Mouse (Mus musculus) embryonic facial prominence, embryonic 13.5 days (tissue): ENCODE measurements at regions not wholly inside any gene's neighbourhood (a gene's known extent, or its start where the extent isn't known, plus 50 kb on each side); places are given as distances from the start of the nearest gene placed in this dataset.
"Not testable (repeated sequence)": the region's sequence is repeated elsewhere in the genome, so short reads cannot be mapped to it uniquely, and the experiment has no call there.

Experiments
- ATAC-seq: fragments of 200-750 bp; cut with Nextera tagmentation; 2 replicates; pipeline ENCODE4 v1.8.0; 2017; ENCODE audit warnings: low read depth; ENCODE audit not compliant: insufficient number of reproducible peaks, insufficient read depth, low FRiP score, low TSS enrichment
- H3K27ac ChIP-seq: fragments of 300-500 bp; sonication (generic); 2 replicates; pipeline ENCODE4 v1.5.1; 2015; ENCODE audit warnings: moderate library complexity, mild to moderate bottlenecking, inconsistent platforms
- H3K27me3 ChIP-seq: fragments of 300-500 bp; sonication (generic); 2 replicates; pipeline ENCODE4 v1.6.1; 2015; ENCODE audit warnings: mild to moderate bottlenecking, inconsistent platforms
- H3K36me3 ChIP-seq: fragments of 300-500 bp; sonication (generic); 2 replicates; pipeline ENCODE4 v1.6.1; 2015; ENCODE audit warnings: mild to moderate bottlenecking, inconsistent platforms
- H3K4me1 ChIP-seq: fragments of 300-500 bp; sonication (generic); 2 replicates; pipeline ENCODE4 v1.6.1; 2015; ENCODE audit warnings: inconsistent platforms
- H3K4me2 ChIP-seq: fragments of 300-500 bp; sonication (generic); 2 replicates; pipeline ENCODE4 v1.6.1; 2015; ENCODE audit warnings: moderate library complexity, mild to moderate bottlenecking, inconsistent platforms
- H3K4me3 ChIP-seq: fragments of 300-500 bp; sonication (generic); 2 replicates; pipeline ENCODE4 v1.5.1; 2015; ENCODE audit warnings: mild to moderate bottlenecking, inconsistent platforms
- H3K9ac ChIP-seq: fragments of 300-500 bp; sonication (generic); 2 replicates; pipeline ENCODE4 v1.6.1; 2015; ENCODE audit warnings: mild to moderate bottlenecking, inconsistent platforms
- H3K9me3 ChIP-seq: fragments of 300-500 bp; sonication (generic); 2 replicates; pipeline ENCODE4 v1.6.1; 2016; ENCODE audit warnings: inconsistent platforms
- WGBS: fragments of 180-500 bp; shearing (Covaris S2); methylation state at CpG from one replicate; pipeline ENCODE4 v1.1.7; 2015; ENCODE audit warnings: mixed read lengths; 5-methylcytosine and 5-hydroxymethylcytosine counted together

GRCm38 (mm10) chr14:53357498-53357897 is 861.9 kb upstream of the Olfr1507 start:
- 88% methylated on average over 1 of the region's 2 CpGs for WGBS
- not testable (repeated sequence) for H3K4me2 ChIP-seq, H3K27ac ChIP-seq

GRCm38 (mm10) chr14:53356783-53357182 is 861.2 kb upstream of the Olfr1507 start:
- not testable (repeated sequence) for H3K4me2 ChIP-seq, H3K27me3 ChIP-seq, H3K4me3 ChIP-seq, H3K36me3 ChIP-seq, H3K9me3 ChIP-seq, H3K4me1 ChIP-seq, H3K27ac ChIP-seq, ATAC-seq, H3K9ac ChIP-seq
- no CpG with 5 or more reads among the region's 1 CpGs for WGBS

More at GRCm38 (mm10) chr14:53357498-53357897, 861.9 kb upstream of the Olfr1507 start:
- not testable (repeated sequence) for H3K36me3 ChIP-seq, H3K27me3 ChIP-seq, H3K4me3 ChIP-seq, H3K4me1 ChIP-seq, H3K9ac ChIP-seq, ATAC-seq, H3K9me3 ChIP-seq

DNA sequence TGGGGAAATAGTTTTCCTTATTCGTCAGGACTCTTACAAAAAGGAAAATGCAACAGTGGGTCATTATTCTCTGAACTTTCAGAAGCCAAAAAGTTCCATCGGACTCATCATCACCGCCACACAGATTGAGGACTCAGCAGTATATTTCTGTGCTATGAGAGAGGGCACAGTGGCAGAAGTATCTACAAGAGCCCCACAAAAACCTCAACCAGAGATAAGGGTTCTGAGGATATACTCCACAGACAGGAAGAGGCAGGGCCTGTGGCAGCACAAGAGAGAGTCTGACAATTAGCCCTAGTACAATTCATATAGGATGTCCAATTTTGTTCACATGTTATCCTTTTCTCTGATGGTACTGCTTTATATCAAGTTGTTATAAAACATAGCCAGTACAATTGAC is 855.9 kb upstream of the Olfr1507 start:
- not testable (repeated sequence) for H3K27ac ChIP-seq, H3K4me2 ChIP-seq, ATAC-seq, H3K9ac ChIP-seq, H3K4me1 ChIP-seq, H3K4me3 ChIP-seq, H3K27me3 ChIP-seq, H3K36me3 ChIP-seq, H3K9me3 ChIP-seq
- WGBS = 84% methylated on average over 3 of the region's 3 CpGs

DNA sequence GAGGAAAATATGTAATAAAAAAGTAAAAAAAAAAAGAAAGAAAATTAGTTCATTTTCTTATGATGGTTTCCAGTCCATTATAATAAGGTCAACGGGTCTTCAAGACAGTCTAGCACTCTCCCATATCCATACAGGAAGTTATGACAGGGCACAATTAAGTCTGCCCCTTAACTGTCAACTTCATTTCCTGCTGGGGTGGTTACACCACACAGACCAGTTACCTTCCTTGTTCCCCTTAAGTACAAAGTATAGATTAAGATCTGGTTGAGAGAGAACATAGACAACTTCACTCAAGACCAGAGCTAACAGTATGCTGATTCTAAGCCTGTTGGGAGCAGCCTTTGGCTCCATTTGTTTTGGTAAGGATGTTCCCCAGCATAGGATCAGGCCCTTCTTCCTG is 855.2 kb upstream of the Olfr1507 start:
- not testable (repeated sequence) for H3K9ac ChIP-seq, H3K4me2 ChIP-seq, H3K36me3 ChIP-seq, ATAC-seq, H3K27ac ChIP-seq, H3K4me3 ChIP-seq, H3K4me1 ChIP-seq, H3K9me3 ChIP-seq, H3K27me3 ChIP-seq
- WGBS = 71% methylated on average over 1 of the region's 1 CpGs

GRCm38 (mm10) chr14:53349111-53349510 is 853.6 kb upstream of the Olfr1507 start:
- not testable (repeated sequence) for H3K4me2 ChIP-seq, H3K27me3 ChIP-seq, ATAC-seq, H3K9ac ChIP-seq, H3K4me1 ChIP-seq, H3K36me3 ChIP-seq, H3K4me3 ChIP-seq, H3K9me3 ChIP-seq, H3K27ac ChIP-seq

DNA sequence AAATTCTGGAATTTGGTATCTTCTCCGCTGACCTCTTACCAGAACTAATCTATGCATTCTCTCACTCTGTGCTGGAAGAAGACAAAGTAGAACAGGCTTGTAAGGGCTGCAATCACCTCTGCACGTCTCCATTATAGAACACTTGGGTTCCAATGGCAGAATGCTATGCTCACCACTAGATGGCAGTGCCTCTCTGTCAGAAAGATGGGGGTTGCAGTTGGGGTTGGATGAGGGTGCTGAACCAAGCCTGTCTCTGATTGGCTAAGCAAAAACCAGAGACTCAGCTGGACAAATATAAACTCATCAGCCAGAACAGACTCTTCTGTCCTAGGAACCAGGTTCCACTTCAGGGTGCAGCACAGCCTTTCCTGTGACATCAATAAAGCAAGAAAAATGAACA is 850.0 kb upstream of the Olfr1507 start:
- not testable (repeated sequence) for H3K4me3 ChIP-seq, H3K36me3 ChIP-seq, H3K27me3 ChIP-seq, H3K9ac ChIP-seq, H3K4me2 ChIP-seq, H3K27ac ChIP-seq, ATAC-seq, H3K9me3 ChIP-seq, H3K4me1 ChIP-seq
- 44% methylated on average over 2 of the region's 2 CpGs for WGBS

DNA sequence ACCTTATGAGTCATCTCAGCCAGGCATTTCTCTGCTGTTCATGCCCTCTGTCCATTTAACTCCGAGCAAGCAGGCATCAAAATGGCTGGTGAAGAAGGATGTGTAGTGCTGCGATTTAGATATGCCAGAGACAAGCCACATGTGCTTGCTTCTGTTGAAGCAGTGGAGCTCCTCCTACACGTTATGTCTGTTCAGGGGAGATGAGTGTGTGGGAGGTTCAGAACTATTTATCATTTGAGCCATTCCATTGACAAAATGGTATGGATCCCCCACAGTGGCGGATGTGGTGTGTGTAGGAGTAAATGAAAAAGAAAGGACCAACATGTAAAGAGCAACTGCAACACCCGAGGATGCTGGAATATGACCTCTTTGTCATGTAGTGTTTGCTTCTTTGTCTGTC is 848.3 kb upstream of the Olfr1507 start:
- H3K4me3 ChIP-seq, H3K9me3 ChIP-seq, H3K27me3 ChIP-seq, H3K36me3 ChIP-seq, H3K4me2 ChIP-seq, H3K27ac ChIP-seq, H3K4me1 ChIP-seq, ATAC-seq, H3K9ac ChIP-seq: not testable (repeated sequence)
- WGBS = 72% methylated on average over 5 of the region's 5 CpGs

- not testable (repeated sequence) for H3K4me2 ChIP-seq, H3K27me3 ChIP-seq, H3K9me3 ChIP-seq, ATAC-seq, H3K36me3 ChIP-seq, H3K4me3 ChIP-seq, H3K27ac ChIP-seq, H3K9ac ChIP-seq, H3K4me1 ChIP-seq
- 45% methylated on average over 1 of the region's 4 CpGs for WGBS
Observed at GRCm38 (mm10) chr14:53339167-53339566, 843.6 kb upstream of the Olfr1507 start.

GRCm38 (mm10) chr14:53337446-53337845 is 841.9 kb upstream of the Olfr1507 start:
- not testable (repeated sequence) for H3K9ac ChIP-seq, ATAC-seq, H3K27ac ChIP-seq, H3K4me3 ChIP-seq, H3K4me1 ChIP-seq, H3K4me2 ChIP-seq, H3K36me3 ChIP-seq, H3K27me3 ChIP-seq, H3K9me3 ChIP-seq
- 42% methylated on average over 5 of the region's 8 CpGs for WGBS

GRCm38 (mm10) chr14:53336705-53337104 is 841.2 kb upstream of the Olfr1507 start:
- not testable (repeated sequence) for H3K9ac ChIP-seq, H3K4me1 ChIP-seq, H3K27ac ChIP-seq, H3K27me3 ChIP-seq, H3K36me3 ChIP-seq, H3K4me2 ChIP-seq, H3K4me3 ChIP-seq, ATAC-seq, H3K9me3 ChIP-seq
- WGBS = 0% methylated on average over 1 of the region's 2 CpGs

- not testable (repeated sequence) for H3K4me1 ChIP-seq, H3K4me2 ChIP-seq, H3K9ac ChIP-seq, H3K4me3 ChIP-seq, H3K27me3 ChIP-seq, H3K9me3 ChIP-seq, ATAC-seq, H3K27ac ChIP-seq, H3K36me3 ChIP-seq
- WGBS = no CpG with 5 or more reads among the region's 4 CpGs
Observed at GRCm38 (mm10) chr14:53334451-53334850, 838.9 kb upstream of the Olfr1507 start.

DNA sequence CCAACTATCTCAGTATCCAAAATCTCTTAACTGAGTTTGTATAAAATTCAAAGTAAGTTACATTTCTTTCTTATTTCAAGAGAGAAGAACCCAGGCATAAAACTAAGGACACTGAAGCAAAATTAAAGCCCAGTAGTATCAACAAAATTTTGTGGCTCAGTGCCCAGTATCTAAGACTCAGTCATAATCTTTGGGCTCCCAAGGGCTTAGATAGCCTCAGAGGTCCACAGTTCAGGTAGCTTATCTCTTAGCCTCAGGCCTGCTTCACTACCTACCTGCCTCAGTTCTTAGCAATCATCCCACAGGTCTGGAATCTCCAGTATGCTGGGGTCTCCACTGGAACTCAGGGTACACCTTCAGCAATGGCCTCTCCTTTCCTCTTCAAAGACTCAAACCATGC is 835.6 kb upstream of the Olfr1507 start:
- not testable (repeated sequence) for H3K4me2 ChIP-seq, H3K4me1 ChIP-seq, H3K4me3 ChIP-seq, H3K27me3 ChIP-seq, H3K27ac ChIP-seq, ATAC-seq, H3K36me3 ChIP-seq, H3K9ac ChIP-seq, H3K9me3 ChIP-seq

GRCm38 (mm10) chr14:53324367-53324766 is 828.8 kb upstream of the Olfr1507 start:
- not testable (repeated sequence) for H3K9ac ChIP-seq, H3K4me1 ChIP-seq, H3K36me3 ChIP-seq, H3K4me2 ChIP-seq, H3K27me3 ChIP-seq, ATAC-seq, H3K9me3 ChIP-seq, H3K4me3 ChIP-seq, H3K27ac ChIP-seq
- WGBS = no CpG with 5 or more reads among the region's 7 CpGs
